Mouse (Mus musculus) ovary, adult 10 weeks (tissue): ENCODE results near the gene Plekha8. TPM values are rescaled to one million over a fixed set of nuclear protein-coding genes. Genes with fewer than 3 reads are reported as not detected.

Experiments
- polyA plus RNA-seq: library from polyadenylated mRNA; stranded (reverse); fragments of 350-450 nt; fragmentation: Illumina TruSeq; extraction: RNeasy Lipid Tissue Mini Kit (QIAGEN cat#74804); gene quantifications from one replicate; pipeline ENCODE4 v1.2.3, GENCODE M21; 2014

Gene Plekha8
- polyA plus RNA-seq: 27.1 TPM

DNA sequence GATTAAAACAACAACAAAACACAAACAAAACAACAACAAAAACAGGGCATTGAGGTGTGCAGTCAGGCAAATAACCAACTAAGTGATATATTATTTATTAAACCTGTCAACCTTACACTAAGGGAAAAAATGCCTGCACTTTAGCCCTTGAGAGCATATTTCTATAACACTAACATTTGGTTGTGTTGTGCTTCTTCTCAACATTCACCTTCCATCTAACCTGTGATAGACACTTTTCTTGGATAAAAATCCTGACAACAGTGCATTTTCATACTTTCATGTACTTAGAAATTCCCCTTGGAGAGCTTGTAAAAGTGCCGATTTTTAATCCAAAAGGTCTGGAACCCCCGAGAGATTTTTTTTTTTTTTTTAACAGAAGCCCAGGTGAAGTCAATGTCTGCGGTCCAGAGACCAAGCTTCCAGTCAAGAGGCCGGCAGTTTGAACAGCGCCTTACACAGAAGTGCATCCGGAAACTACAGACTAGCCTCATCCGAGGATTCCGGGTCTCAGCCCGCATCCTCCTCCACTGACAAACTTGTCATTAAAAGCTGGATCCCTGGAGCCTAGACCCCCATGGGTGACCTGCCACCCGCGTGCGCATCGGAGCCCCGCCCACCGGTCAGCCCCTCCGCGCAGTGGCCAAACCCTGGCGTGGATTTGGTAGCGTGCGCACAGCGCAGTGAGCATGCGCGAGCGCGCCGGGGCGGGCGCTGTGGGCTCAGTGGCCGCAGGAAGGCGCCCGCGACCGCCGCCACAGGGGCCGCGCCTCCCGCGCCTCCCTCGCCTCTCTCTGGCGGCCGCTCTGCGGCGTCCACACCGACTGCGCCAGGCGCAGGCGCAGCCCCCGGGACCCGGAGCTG, at the start of gene Plekha8:
Gene Plekha8, plus strand, starts transcription at position 643 of the 861 bp plus-strand sequence.

DNA sequence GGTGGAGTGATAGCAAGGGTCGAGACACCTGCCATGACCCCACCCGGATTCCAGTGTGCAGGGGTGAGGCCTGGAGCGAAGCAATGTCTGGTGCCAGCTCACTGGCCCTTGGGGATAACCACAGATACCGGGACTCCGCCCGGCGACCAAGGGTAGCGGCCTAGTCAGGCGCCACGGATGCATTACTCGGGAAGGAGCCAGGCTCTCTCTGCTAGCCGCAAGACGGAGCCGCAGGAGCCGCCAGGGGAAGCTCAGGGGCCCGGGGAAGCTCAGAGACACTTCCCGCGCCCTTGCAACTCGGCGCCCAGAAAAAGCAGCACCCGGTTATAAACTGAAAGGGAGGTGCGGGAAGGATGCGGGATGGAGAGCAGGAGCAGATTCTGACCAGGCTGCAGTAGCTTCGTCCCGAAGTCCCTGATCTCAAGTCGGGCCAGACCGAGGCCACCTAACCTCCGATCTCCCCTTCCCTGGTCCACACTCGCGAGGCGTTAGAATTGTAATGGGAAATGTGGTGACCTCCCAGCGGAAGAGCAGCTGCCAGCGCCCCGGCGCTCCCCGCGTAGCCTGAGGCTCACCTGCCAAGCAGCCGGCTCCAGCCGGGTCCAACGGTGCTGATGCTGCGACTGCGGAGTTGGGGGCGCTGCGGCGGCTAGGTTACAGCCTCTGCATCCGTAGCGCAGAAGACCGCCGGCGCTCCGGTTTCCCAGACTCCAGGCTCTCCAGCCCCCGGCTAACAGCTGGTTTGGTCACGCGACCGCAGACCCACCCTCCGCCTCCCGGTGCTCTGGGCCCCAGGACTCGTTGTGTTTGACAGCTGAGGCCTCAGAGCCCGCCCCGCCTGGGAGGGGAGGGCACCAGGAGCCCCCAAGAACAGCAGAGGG, 29.0 kb upstream of the Plekha8 start, which contains the start of gene Scrn1:
Gene Scrn1, minus strand, starts transcription at position 825 of the 881 bp plus-strand sequence.

DNA sequence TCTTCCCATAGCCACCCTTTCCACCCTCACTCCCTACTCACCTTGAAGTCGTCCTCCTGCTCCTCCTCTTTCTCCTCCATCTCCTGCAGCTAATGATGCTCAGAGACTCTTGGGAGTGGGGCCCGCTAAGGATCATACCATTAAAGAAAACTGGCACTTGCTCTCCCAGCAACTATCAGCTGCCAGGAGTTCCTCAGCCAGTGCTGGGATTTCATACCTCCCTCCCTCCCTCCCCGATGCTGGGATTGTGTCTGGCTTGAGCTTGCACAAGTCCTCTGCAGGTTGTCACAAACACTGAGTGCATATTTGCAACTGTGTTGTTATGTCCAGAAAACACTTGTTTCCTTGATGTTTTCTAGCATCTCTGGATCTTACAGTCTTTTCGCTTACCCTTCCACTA, 2.3 kb downstream of the Plekha8 start, which contains the start of gene Fkbp14:
Gene Fkbp14, minus strand, starts transcription at position 101 of the 400 bp plus-strand sequence.

GRCm38 (mm10) chr6:54680891-54681745, 86.2 kb downstream of the Plekha8 start, which contains the start of gene Mturn:
TSS of gene Mturn (plus strand) at chr6:54681624.

Other genes starting within 250 kb of the Plekha8 start
- gene Wipf3, start 165.5 kb upstream of the Plekha8 start, polyA plus RNA-seq: 3.3 TPM
- 6.0 TPM for gene Scrn1, start 28.6 kb upstream of the Plekha8 start, polyA plus RNA-seq
- gene Fkbp14, start 2.2 kb downstream of the Plekha8 start, polyA plus RNA-seq: 67.7 TPM
- 25.1 TPM for gene Mturn, start 86.5 kb downstream of the Plekha8 start, polyA plus RNA-seq
- 131 TPM for gene Znrf2, start 221.8 kb downstream of the Plekha8 start, polyA plus RNA-seq